Mouse (Mus musculus): ENCODE measurements around the gene Pdgfa. TPM values are rescaled to one million over a fixed set of nuclear protein-coding genes. Genes with fewer than 3 reads are reported as not detected.

Pdgfa gene
- polyA plus RNA-seq, 1 experiment from 2014 or later: 14.5 TPM

DNA sequence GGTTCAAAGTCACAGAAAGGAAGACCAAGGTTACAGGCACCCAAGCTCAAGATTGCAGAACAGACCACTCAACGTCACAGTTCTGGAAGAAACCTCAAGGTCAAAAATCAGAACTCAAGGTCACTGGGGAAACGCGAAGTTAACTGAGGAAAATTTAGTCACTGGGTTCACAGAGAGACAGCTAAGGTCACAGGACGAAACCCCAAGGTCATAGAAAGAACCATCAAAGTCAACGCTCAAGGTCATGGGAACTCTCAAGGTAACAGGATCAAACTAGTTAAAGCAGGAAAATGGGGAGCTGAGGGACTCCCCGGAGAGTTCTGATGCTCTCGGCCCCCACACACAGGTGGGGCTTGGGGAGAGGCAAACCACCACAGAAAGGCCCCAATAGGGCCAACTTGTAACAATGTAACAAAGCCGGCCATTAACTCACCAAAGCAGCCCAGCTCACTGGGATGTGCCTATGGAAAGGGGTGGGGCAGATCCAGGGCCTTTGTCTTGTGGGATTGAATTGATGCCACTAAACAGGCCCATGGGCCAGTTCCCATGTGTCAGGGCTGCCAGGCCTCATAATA is 22.2 kb downstream of the Pdgfa start:
- ATAC-seq (no peak), DNase-seq (ENCODE audit: low spot score) (no peak)
- H3K4me3 ChIP-seq (ENCODE audit: low read depth, low read length): no peak overlapping the region
- H3K9me3 ChIP-seq (replicated peaks; ENCODE audit: control insufficient read depth, low read length): no peaks in the 10 kb centered on the region
- H3K4me2 ChIP-seq (ENCODE audit: low read length): no peak overlapping the region
- no peaks in the 10 kb centered on the region for H3K27me3 ChIP-seq (replicated peaks; ENCODE audit: control insufficient read depth, insufficient read depth, low read length)
- no peak overlapping the region for H3K27ac ChIP-seq (ENCODE audit: low read depth, low read length)
- 0 out of 2 replicates have a peak, but pooled peaks cover 6% of the 10 kb centered on the region for H3K36me3 ChIP-seq (ENCODE audit: control insufficient read depth, insufficient read depth, low read length)
- 89% methylated on average over 8 of the region's 8 CpGs for WGBS
- H3K9ac ChIP-seq (ENCODE audit: low read length): no peak overlapping the region
- H3K4me1 ChIP-seq (ENCODE audit: control insufficient read depth, insufficient read depth, low read length): peaks cover 2% of the 10 kb centered on the region; the same call in 1 of the 2 replicates

DNA sequence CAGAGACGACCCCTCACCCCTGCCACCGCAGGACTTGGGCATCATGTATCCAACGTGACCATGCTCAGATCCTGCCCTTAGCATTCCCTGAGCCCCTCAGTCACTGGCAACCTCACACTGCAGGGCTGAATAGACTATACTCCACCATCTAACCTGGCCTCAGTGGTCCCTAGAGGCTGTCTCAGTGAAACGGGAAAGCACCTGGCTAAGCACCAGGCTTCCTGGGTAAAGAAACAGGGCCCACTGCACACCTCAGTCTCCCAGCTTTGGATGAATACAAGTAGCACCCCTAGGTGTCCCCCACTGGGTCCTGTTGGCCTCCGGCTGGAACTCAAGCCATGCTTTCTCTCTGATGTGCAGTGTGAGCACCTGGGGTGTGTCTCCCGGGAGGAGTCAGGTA is 23.7 kb downstream of the Pdgfa start:
- H3K9me3 ChIP-seq (replicated peaks; ENCODE audit: control insufficient read depth, low read length): no peaks in the 10 kb centered on the region
- H3K4me3 ChIP-seq (ENCODE audit: low read depth, low read length): no peak overlapping the region
- ATAC-seq (no peak), DNase-seq (ENCODE audit: low spot score) (no peak)
- H3K4me1 ChIP-seq (ENCODE audit: control insufficient read depth, insufficient read depth, low read length): peaks cover 2% of the 10 kb centered on the region; the same call in 1 of the 2 replicates
- WGBS: 84% methylated on average over 6 of the region's 6 CpGs
- H3K27me3 ChIP-seq (replicated peaks; ENCODE audit: control insufficient read depth, insufficient read depth, low read length): no peaks in the 10 kb centered on the region
- no peak overlapping the region for H3K4me2 ChIP-seq (ENCODE audit: low read length)
- 0 out of 2 replicates have a peak, but pooled peaks cover 3% of the 10 kb centered on the region for H3K36me3 ChIP-seq (ENCODE audit: control insufficient read depth, insufficient read depth, low read length)
- H3K27ac ChIP-seq (ENCODE audit: low read depth, low read length): no peak overlapping the region
- H3K9ac ChIP-seq (ENCODE audit: low read length): no peak overlapping the region

DNA sequence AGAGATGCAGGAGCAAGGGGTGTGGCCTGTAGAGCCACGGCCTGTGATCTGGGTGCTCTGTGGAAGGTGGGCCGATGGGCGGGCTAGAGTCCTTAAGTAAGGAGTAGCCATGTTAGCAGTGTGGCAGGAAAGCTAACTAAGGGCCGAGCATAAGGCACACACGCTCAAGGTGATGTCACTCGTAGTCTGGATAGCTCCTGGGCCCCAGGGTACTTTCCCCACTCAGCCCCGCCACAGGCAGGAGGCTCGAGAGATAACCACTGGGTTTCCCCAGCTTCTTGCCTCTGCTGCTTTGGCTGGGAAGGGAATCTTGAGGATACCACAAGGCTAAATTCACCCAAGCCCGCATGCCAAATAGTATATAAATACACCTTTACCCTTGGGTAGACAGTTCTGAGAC is 25.8 kb downstream of the Pdgfa start:
- Histone ChIP-seq H3K36me3 (ENCODE audit: control insufficient read depth, insufficient read depth, low read length) (no peaks in the 10 kb centered on the region), H3K4me2 (ENCODE audit: low read length) (no peak overlapping the region)
- 81% methylated on average over 9 of the region's 9 CpGs for WGBS

DNA sequence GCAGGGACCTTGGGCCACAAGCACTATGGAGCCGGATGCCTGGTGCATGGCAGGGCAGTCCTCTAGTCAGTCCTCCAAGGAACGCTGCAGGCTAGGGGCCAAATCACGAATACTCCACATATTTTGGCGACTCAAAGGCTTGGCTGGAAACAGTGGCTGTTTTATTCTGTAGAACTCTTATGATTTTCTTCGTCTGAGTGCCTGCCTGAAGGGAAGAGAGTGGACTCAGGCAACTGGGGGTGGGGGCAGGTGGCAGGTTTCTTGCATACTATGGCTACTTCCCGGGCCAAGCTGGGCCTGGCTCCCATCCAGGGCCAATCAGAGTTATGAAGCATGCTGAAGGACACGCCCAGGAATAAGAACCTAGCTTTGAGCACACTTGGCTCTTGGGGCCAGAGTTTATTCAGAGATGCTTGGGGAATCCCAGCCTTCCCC is 27.1 kb downstream of the Pdgfa start:
- no peaks in the 10 kb centered on the region for H3K27me3 ChIP-seq (replicated peaks; ENCODE audit: control insufficient read depth, insufficient read depth, low read length)
- DNase-seq (ENCODE audit: low spot score) (peak; percentile 34), ATAC-seq (peak; percentile 23; the same call in 1 of the 2 replicates)
- H3K4me3 ChIP-seq (ENCODE audit: low read depth, low read length): no peak overlapping the region
- no peaks in the 10 kb centered on the region for H3K36me3 ChIP-seq (ENCODE audit: control insufficient read depth, insufficient read depth, low read length)
- WGBS: 41% methylated on average over 7 of the region's 7 CpGs
- H3K9me3 ChIP-seq (replicated peaks; ENCODE audit: control insufficient read depth, low read length): no peaks in the 10 kb centered on the region
- no peak overlapping the region for H3K9ac ChIP-seq (ENCODE audit: low read length)
- H3K27ac ChIP-seq (ENCODE audit: low read depth, low read length): no peak overlapping the region
- no peak overlapping the region for H3K4me2 ChIP-seq (ENCODE audit: low read length)
- peaks cover 5% of the 10 kb centered on the region; the same call in 1 of the 2 replicates for H3K4me1 ChIP-seq (ENCODE audit: control insufficient read depth, insufficient read depth, low read length)

More for the DNA sequence above, 25.8 kb downstream of the Pdgfa start:
- DNase-seq (ENCODE audit: low spot score) (no peak), ATAC-seq (no peak)
- Histone ChIP-seq H3K4me3 (ENCODE audit: low read depth, low read length) (no peak overlapping the region), H3K27me3 (replicated peaks; ENCODE audit: control insufficient read depth, insufficient read depth, low read length) (no peaks in the 10 kb centered on the region), H3K9me3 (replicated peaks; ENCODE audit: control insufficient read depth, low read length) (no peaks in the 10 kb centered on the region), H3K9ac (ENCODE audit: low read length) (no peak overlapping the region), H3K27ac (ENCODE audit: low read depth, low read length) (no peak overlapping the region), H3K4me1 (ENCODE audit: control insufficient read depth, insufficient read depth, low read length) (peaks cover 2% of the 10 kb centered on the region; the same call in 1 of the 2 replicates)

DNA sequence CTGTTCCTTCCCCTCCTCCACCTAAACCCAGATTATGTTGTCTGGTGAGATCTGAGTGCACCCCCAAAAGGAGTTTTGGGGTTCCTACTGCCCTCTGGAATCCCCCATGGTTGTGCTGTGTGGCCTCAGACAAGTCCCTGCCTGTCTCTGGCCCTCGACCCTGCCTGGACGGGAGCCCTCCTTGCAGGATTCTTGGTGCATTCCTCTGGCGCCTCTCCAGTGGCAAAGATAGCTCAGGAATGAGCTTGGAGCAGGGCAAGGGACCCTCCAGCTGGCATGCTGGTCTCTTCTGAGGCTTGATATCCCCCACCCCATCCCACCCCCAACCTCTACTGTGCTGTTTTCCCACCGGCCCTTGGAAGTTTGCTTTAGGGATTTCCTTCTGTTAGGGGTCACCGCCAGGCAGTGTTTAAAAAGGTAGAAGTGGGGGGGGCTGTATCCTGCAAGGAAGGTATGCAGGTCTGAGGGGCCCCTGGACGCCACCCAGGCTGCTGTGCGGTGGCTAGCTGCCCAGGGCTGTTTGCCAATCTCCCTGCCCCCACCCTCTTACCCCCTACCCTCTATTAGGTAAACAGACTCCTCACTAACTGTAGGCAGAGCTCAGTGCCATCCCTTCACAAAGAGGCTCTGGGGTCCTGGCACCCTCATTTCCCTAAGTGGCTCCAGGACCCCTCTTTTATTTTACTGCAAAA is 31.0 kb downstream of the Pdgfa start:
- Histone ChIP-seq H3K27me3 (replicated peaks; ENCODE audit: control insufficient read depth, insufficient read depth, low read length) (no peaks in the 10 kb centered on the region), H3K36me3 (ENCODE audit: control insufficient read depth, insufficient read depth, low read length) (no peaks in the 10 kb centered on the region), H3K9me3 (replicated peaks; ENCODE audit: control insufficient read depth, low read length) (no peaks in the 10 kb centered on the region), H3K27ac (ENCODE audit: low read depth, low read length) (no peak overlapping the region), H3K4me3 (ENCODE audit: low read depth, low read length) (no peak overlapping the region), H3K9ac (ENCODE audit: low read length) (no peak overlapping the region), H3K4me1 (ENCODE audit: control insufficient read depth, insufficient read depth, low read length) (peaks cover 5% of the 10 kb centered on the region; the same call in 1 of the 2 replicates), H3K4me2 (ENCODE audit: low read length) (no peak overlapping the region)
- ATAC-seq (no peak), DNase-seq (ENCODE audit: low spot score) (peak; percentile 19)
- WGBS: 33% methylated on average over 7 of the region's 7 CpGs

DNA sequence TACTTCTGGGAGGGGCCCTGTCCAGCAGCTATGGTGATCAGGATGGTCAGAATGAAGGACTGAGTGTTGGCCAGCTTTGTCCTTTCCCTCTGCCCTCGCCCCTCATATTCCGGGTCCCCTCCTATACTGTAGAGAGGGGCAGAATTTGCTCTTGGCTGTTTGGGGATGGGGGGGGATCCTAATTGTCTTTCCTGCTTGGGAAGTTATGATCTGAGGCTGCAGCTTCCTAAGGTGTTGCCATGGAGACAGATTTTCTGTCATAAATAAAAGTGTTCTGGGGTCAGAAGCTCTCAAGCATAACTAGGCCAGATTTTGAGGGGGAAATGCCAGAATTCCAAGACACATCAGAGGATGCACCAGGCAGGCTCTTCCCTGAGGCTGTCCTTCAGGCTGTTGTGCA is 31.6 kb downstream of the Pdgfa start:
- DNase-seq (ENCODE audit: low spot score) (peak; percentile 44), ATAC-seq (no peak)
- H3K4me2 ChIP-seq (ENCODE audit: low read length): no peak overlapping the region
- no peaks in the 10 kb centered on the region for H3K27me3 ChIP-seq (replicated peaks; ENCODE audit: control insufficient read depth, insufficient read depth, low read length)
- peaks cover 5% of the 10 kb centered on the region; the same call in 1 of the 2 replicates for H3K4me1 ChIP-seq (ENCODE audit: control insufficient read depth, insufficient read depth, low read length)
- 75% methylated on average over 2 of the region's 2 CpGs for WGBS
- H3K9ac ChIP-seq (ENCODE audit: low read length): no peak overlapping the region
- H3K4me3 ChIP-seq (ENCODE audit: low read depth, low read length): no peak overlapping the region
- no peaks in the 10 kb centered on the region for H3K9me3 ChIP-seq (replicated peaks; ENCODE audit: control insufficient read depth, low read length)
- H3K27ac ChIP-seq (ENCODE audit: low read depth, low read length): no peak overlapping the region
- H3K36me3 ChIP-seq (ENCODE audit: control insufficient read depth, insufficient read depth, low read length): no peaks in the 10 kb centered on the region

DNA sequence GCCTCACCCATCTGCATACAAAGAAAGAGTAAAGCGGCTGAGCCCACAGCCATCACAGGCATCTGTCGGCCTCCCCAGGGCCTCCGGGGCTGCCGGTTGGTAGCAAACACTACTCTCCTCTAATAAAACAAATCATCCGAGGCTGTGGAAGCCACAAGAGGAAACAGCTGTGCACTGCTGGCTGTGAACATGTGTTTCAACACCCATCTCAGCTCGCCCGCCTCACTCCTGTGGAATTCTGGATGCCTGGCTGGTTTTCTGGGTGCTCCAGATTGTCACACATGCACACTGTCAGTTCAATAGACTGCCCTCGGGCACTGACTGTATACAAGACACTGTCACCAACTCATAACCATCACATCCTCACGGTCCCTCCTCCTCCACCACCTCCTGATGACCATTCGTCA is 40.7 kb downstream of the Pdgfa start:
- Histone ChIP-seq H3K27ac (ENCODE audit: low read depth, low read length) (no peak overlapping the region), H3K4me2 (ENCODE audit: low read length) (no peak overlapping the region), H3K9me3 (replicated peaks; ENCODE audit: control insufficient read depth, low read length) (no peaks in the 10 kb centered on the region), H3K36me3 (ENCODE audit: control insufficient read depth, insufficient read depth, low read length) (no peaks in the 10 kb centered on the region), H3K9ac (ENCODE audit: low read length) (no peak overlapping the region), H3K4me1 (ENCODE audit: control insufficient read depth, insufficient read depth, low read length) (no peaks in the 10 kb centered on the region), H3K27me3 (replicated peaks; ENCODE audit: control insufficient read depth, insufficient read depth, low read length) (no peaks in the 10 kb centered on the region), H3K4me3 (ENCODE audit: low read depth, low read length) (no peak overlapping the region)
- no peak for ATAC-seq
- DNase-seq (ENCODE audit: low spot score): no peak
- WGBS: 78% methylated on average over 10 of the region's 10 CpGs

DNA sequence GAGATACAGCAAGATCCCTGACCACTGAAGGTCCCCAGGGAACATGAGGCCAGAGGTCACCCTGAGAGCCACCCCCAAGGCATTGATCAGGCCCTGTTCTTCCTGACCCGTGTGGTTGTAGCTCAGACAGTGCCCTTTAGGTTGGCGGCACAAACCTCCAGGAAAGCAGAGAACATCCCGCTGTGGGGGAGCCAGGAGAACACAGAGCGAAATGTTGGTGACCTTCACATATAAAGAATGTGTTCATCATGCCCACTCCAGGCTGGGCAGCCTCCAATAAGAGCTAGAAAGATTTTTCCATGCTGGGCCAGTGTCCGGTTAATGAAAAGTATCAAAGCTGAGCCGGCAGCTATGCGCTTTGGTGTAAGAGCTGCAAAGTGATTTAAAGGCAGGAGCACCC is 43.2 kb downstream of the Pdgfa start:
- no peak for ATAC-seq
- Histone ChIP-seq H3K27ac (ENCODE audit: low read depth, low read length) (no peak overlapping the region), H3K4me1 (ENCODE audit: control insufficient read depth, insufficient read depth, low read length) (no peaks in the 10 kb centered on the region), H3K9me3 (replicated peaks; ENCODE audit: control insufficient read depth, low read length) (no peaks in the 10 kb centered on the region), H3K36me3 (ENCODE audit: control insufficient read depth, insufficient read depth, low read length) (no peaks in the 10 kb centered on the region), H3K4me2 (ENCODE audit: low read length) (no peak overlapping the region), H3K4me3 (ENCODE audit: low read depth, low read length) (no peak overlapping the region), H3K9ac (ENCODE audit: low read length) (no peak overlapping the region), H3K27me3 (replicated peaks; ENCODE audit: control insufficient read depth, insufficient read depth, low read length) (no peaks in the 10 kb centered on the region)
- DNase-seq (ENCODE audit: low spot score): no peak
- 90% methylated on average over 7 of the region's 7 CpGs for WGBS

DNA sequence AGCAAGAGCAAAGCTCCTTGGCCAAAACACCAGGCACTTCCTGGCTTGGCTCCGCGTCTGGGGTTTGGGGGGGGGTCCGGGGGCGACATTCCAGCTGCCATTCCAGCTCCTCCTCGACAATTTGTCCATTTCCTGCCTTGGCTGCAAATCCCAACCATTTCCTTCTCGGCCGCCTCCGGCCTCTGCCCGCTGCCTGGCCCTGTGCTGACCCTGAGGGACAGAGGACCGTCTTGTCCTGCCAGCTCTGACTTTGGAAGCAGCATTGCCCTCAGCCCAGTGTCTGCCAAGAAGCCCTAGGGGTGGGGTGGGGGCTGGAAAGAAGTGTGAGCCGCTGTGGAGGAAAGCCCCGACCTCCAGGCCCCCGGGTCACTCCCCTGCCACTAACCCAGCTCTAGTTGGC is 44.2 kb downstream of the Pdgfa start:
- H3K4me3 ChIP-seq (ENCODE audit: low read depth, low read length): no peak overlapping the region
- WGBS: 86% methylated on average over 13 of the region's 13 CpGs
- H3K4me1 ChIP-seq (ENCODE audit: control insufficient read depth, insufficient read depth, low read length): peaks cover 9% of the 10 kb centered on the region
- no peaks in the 10 kb centered on the region for H3K9me3 ChIP-seq (replicated peaks; ENCODE audit: control insufficient read depth, low read length)
- ATAC-seq: no peak
- H3K4me2 ChIP-seq (ENCODE audit: low read length): no peak overlapping the region
- no peaks in the 10 kb centered on the region for H3K36me3 ChIP-seq (ENCODE audit: control insufficient read depth, insufficient read depth, low read length)
- no peaks in the 10 kb centered on the region for H3K27me3 ChIP-seq (replicated peaks; ENCODE audit: control insufficient read depth, insufficient read depth, low read length)
- H3K27ac ChIP-seq (ENCODE audit: low read depth, low read length): no peak overlapping the region
- H3K9ac ChIP-seq (ENCODE audit: low read length): no peak overlapping the region
- no peak for DNase-seq (ENCODE audit: low spot score)

Data from forebrain, embryonic 14.5 days (tissue).